Mouse (Mus musculus) stomach, embryonic 14.5 days (tissue): ENCODE results near the gene Igfbpl1. TPM values are rescaled to one million over a fixed set of nuclear protein-coding genes. Genes with fewer than 3 reads are reported as not detected.

Experiments used
- ATAC-seq: fragments of 200-750 bp; cut with Nextera tagmentation; 2 replicates; pipeline ENCODE4 v1.8.0; 2017; ENCODE audit warnings: low read depth, moderate TSS enrichment; ENCODE audit not compliant: insufficient number of reproducible peaks, insufficient read depth, low FRiP score
- H3K27ac ChIP-seq: fragments of 300-500 bp; sonication (generic); 2 replicates; pipeline ENCODE4 v1.5.1; 2014; ENCODE audit warnings: mild to moderate bottlenecking, low read length, moderate library complexity, mixed read lengths
- H3K27me3 ChIP-seq: fragments of 300-500 bp; sonication (generic); 2 replicates; pipeline ENCODE4 v1.6.1; 2014; ENCODE audit warnings: low read length, control low read depth, mixed read lengths; ENCODE audit not compliant: control insufficient read depth, insufficient read depth
- H3K36me3 ChIP-seq: fragments of 300-500 bp; sonication (generic); 2 replicates; pipeline ENCODE4 v1.6.1; 2014; ENCODE audit warnings: mild to moderate bottlenecking, control low read depth, low read length, moderate library complexity, mixed read lengths; ENCODE audit not compliant: control insufficient read depth, insufficient read depth
- H3K4me1 ChIP-seq: fragments of 300-500 bp; sonication (generic); 2 replicates; pipeline ENCODE4 v1.6.1; 2014; ENCODE audit warnings: low read length, control low read depth, mixed read lengths; ENCODE audit not compliant: control insufficient read depth, insufficient read depth
- H3K4me2 ChIP-seq: fragments of 300-500 bp; sonication (generic); replicated peaks from 2 replicates; pipeline ENCODE4 v1.6.1; 2014; ENCODE audit warnings: low read depth, low read length, control low read depth
- H3K4me3 ChIP-seq: fragments of 300-500 bp; sonication (generic); 2 replicates; pipeline ENCODE4 v1.5.1; 2014; ENCODE audit warnings: low read depth, low read length, control low read depth
- H3K9ac ChIP-seq: fragments of 300-500 bp; sonication (generic); replicated peaks from 2 replicates; pipeline ENCODE4 v1.6.1; 2014; ENCODE audit warnings: low read depth, mild to moderate bottlenecking, control low read depth, low read length, moderate library complexity, mixed read lengths
- H3K9me3 ChIP-seq: fragments of 300-500 bp; sonication (generic); 2 replicates; pipeline ENCODE4 v1.6.1; 2016; ENCODE audit warnings: low read depth, low read length, control low read depth; ENCODE audit not compliant: control insufficient read depth
- WGBS: fragments of 180-500 bp; shearing (Covaris S2); extraction: QIAGEN DNeasy Blood & Tissue Kit; methylation state at CpG from one replicate; pipeline ENCODE4 v1.1.7; 2014; 5-methylcytosine and 5-hydroxymethylcytosine counted together
- polyA plus RNA-seq: library from polyadenylated mRNA; unstranded; fragments of >200 nt; fragmentation: Nextera tagmentation; extraction: Ambion mirVana; gene quantifications from 2 replicates; pipeline ENCODE4 v1.2.1, GENCODE M21; 2014

Gene Igfbpl1
- polyA plus RNA-seq, 1 experiment from 2014 or later, result 0.48 TPM

DNA sequence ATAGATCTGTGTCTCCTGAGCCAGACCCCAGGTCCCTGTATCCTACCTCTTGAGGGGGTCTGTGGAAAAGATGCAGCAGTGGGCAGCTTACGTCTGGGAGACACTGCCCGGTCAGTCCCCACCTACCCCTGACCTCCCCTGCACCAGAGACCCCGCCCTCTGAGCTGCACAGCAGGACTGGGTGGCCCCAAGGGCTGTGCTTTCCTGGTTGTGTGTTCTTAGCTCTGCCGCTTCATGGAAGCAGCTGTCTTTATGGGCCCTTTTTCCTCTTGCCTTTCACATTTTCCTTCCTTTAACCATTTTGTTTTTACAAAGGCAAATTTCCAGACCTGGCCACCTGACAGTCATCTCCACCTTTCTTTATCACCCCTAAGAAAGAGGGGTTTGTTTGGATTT, 56.1 kb downstream of the Igfbpl1 start:
- H3K27me3 ChIP-seq, result no peaks in the 10 kb centered on the region
- no peaks in the 10 kb centered on the region for H3K9me3 ChIP-seq
- H3K4me2 ChIP-seq, result no peak overlapping the region
- 47% methylated on average over 4 of the region's 4 CpGs for WGBS
- H3K4me3 ChIP-seq, result no peak overlapping the region
- no peak for ATAC-seq
- H3K9ac ChIP-seq, result no peak overlapping the region
- peaks cover 31% of the 10 kb centered on the region; the same call in 1 of the 2 replicates for H3K4me1 ChIP-seq
- H3K27ac ChIP-seq, result no peak overlapping the region
- H3K36me3 ChIP-seq, result no peaks in the 10 kb centered on the region

- Histone ChIP-seq H3K36me3 (no peaks in the 10 kb centered on the region), H3K9me3 (no peaks in the 10 kb centered on the region), H3K4me1 (peaks cover 37% of the 10 kb centered on the region), H3K27me3 (no peaks in the 10 kb centered on the region; the same call in 1 of the 2 replicates), H3K4me3 (no peak overlapping the region), H3K9ac (no peak overlapping the region), H3K4me2 (no peak overlapping the region), H3K27ac (no peak overlapping the region)
- ATAC-seq, result no peak
- 30% methylated on average over 10 of the region's 10 CpGs for WGBS
Observed at GRCm38 (mm10) chr4:45769791-45770637, 56.7 kb downstream of the Igfbpl1 start.

DNA sequence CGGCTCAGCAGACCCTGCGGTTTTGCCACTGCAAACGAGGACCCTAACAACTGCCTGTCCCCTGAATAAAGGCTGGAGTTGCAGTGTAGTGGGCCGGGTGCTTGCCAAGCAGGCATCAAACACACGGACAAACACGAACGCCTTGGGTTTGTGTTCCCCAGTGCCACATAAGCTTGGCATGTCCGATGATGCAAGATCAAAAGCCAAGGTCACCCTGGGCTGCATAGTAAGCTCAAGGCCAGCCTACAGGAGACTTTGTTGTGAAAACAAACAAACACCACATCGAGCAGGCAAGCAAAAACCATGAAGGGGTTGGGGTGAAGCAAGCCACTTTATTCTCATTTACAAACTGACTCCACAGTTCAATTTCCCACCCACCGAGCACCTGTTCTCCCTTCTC, 57.6 kb downstream of the Igfbpl1 start:
- H3K4me3 ChIP-seq, result no peak overlapping the region

DNA sequence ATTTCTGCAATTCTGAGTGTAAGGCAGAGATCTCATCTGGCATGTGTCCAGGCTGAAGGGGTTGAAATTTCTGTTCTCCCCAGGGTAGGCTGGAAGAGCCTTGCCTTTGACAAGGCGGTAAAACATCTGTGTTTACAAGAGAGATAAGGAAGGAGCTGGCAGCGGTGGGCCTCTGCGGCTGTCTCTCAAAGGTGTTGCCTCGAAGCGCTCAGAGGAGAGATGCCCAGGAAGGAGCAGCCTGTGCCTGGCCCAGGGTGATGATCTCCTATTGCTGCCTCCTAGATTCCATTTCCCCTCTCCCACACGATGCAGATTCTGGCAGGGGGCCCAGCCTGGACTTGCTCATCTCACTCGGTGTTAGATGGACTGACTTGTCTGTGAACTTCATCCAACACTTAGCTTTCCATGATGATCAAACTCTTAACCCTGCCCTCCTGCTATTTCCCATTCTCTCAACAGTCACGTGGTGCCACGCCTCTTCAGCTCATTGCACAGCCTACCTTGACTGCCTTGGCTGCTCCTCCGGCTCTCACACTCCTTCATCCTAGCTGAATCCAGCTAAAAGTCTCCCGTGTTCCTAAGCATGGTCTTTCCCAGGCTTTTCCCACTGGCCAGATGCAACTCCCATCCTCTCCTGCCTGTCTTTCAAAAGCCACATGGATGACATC, 58.7 kb downstream of the Igfbpl1 start:
- H3K27ac ChIP-seq, result peak overlapping the region; percentile 75; the same call in 1 of the 2 replicates
- H3K9me3 ChIP-seq, result no peaks in the 10 kb centered on the region
- peaks cover 51% of the 10 kb centered on the region for H3K4me1 ChIP-seq
- H3K27me3 ChIP-seq, result no peaks in the 10 kb centered on the region; the same call in 1 of the 2 replicates
- no peak overlapping the region for H3K4me2 ChIP-seq
- peak; percentile 68; the same call in 1 of the 2 replicates for ATAC-seq
- 29% methylated on average over 11 of the region's 11 CpGs for WGBS
- no peak overlapping the region for H3K4me3 ChIP-seq
- H3K9ac ChIP-seq, result no peak overlapping the region
- H3K36me3 ChIP-seq, result no peaks in the 10 kb centered on the region

More for the DNA sequence above, 57.6 kb downstream of the Igfbpl1 start:
- no peak overlapping the region for H3K27ac ChIP-seq
- no peaks in the 10 kb centered on the region; the same call in 1 of the 2 replicates for H3K27me3 ChIP-seq
- H3K9me3 ChIP-seq, result no peaks in the 10 kb centered on the region
- H3K9ac ChIP-seq, result no peak overlapping the region
- H3K4me2 ChIP-seq, result no peak overlapping the region
- H3K4me1 ChIP-seq, result peaks cover 40% of the 10 kb centered on the region
- no peaks in the 10 kb centered on the region for H3K36me3 ChIP-seq
- no peak for ATAC-seq
- 63% methylated on average over 10 of the region's 10 CpGs for WGBS

DNA sequence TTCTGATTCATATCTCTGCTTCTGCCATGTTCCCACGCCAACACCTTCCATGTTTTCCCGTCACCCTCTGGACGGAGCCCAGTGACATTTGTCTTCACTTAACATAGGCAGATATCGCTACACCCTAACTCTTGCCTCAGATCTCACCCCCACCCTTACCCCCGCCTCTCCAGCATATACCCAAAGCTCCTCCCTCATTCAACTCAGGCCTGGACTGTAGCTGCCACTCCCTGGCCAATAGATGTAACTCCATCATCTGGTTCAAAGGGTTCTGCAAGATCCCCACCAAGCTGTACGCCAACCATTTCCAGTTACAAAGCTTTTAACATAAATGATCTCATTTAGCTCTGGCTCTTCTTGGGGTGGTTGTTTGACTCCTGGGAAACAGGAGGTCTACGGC, 59.9 kb downstream of the Igfbpl1 start:
- no peak overlapping the region for H3K4me3 ChIP-seq
- H3K36me3 ChIP-seq, result no peaks in the 10 kb centered on the region
- H3K4me2 ChIP-seq, result no peak overlapping the region
- no peaks in the 10 kb centered on the region for H3K9me3 ChIP-seq
- H3K27me3 ChIP-seq, result no peaks in the 10 kb centered on the region; the same call in 1 of the 2 replicates
- H3K27ac ChIP-seq, result no peak overlapping the region; the same call in 1 of the 2 replicates
- H3K9ac ChIP-seq, result no peak overlapping the region
- H3K4me1 ChIP-seq, result peaks cover 51% of the 10 kb centered on the region
- no peak for ATAC-seq
- 66% methylated on average over 7 of the region's 7 CpGs for WGBS

GRCm38 (mm10) chr4:45765565-45766201, 61.0 kb downstream of the Igfbpl1 start:
- no peaks in the 10 kb centered on the region; the same call in 1 of the 2 replicates for H3K27me3 ChIP-seq
- no peak overlapping the region for H3K4me3 ChIP-seq
- H3K9me3 ChIP-seq, result no peaks in the 10 kb centered on the region
- WGBS, result 4% methylated on average over 12 of the region's 18 CpGs
- H3K36me3 ChIP-seq, result no peaks in the 10 kb centered on the region
- peak overlapping the region; percentile 4; the same call in 1 of the 2 replicates for H3K4me2 ChIP-seq
- H3K9ac ChIP-seq, result no peak overlapping the region
- peaks cover 51% of the 10 kb centered on the region for H3K4me1 ChIP-seq
- H3K27ac ChIP-seq, result no peak overlapping the region; the same call in 1 of the 2 replicates
- no peak for ATAC-seq

GRCm38 (mm10) chr4:45765121-45765564, 61.6 kb downstream of the Igfbpl1 start:
- Histone ChIP-seq H3K36me3 (no peaks in the 10 kb centered on the region), H3K27me3 (no peaks in the 10 kb centered on the region; the same call in 1 of the 2 replicates), H3K4me3 (no peak overlapping the region), H3K4me2 (peak overlapping the region; percentile 4; the same call in 1 of the 2 replicates), H3K27ac (no peak overlapping the region), H3K4me1 (peaks cover 51% of the 10 kb centered on the region), H3K9me3 (no peaks in the 10 kb centered on the region), H3K9ac (0 out of 2 replicates have a peak overlapping the region, but pooled peaks have one; percentile 2)
- 6% methylated on average over 16 of the region's 16 CpGs for WGBS
- ATAC-seq, result no peak

DNA sequence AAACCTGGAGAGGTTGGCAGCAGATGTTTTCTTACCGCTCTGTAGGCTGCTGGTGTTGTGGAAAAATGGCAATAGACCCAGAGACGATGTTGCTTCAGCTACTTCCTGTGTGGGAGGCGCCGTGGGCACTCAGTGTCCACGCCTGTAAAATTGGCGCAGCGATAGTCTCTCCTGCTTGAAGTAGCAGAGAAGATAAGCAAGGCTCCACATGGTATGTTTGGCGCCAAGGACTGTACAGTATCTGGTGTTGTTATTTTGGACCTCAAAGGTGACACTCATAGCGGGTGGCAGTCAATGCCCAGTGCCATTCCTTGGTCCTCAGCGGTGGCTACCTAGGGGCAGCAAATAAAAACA, 62.6 kb downstream of the Igfbpl1 start:
- ATAC-seq, result no peak
- H3K4me1 ChIP-seq, result peaks cover 51% of the 10 kb centered on the region
- peak overlapping the region; percentile 18; the same call in 1 of the 2 replicates for H3K9ac ChIP-seq
- H3K27me3 ChIP-seq, result no peaks in the 10 kb centered on the region; the same call in 1 of the 2 replicates
- peak overlapping the region; percentile 36; the same call in 1 of the 2 replicates for H3K27ac ChIP-seq
- H3K4me3 ChIP-seq, result no peak overlapping the region
- 0 out of 2 replicates have a peak overlapping the region, but pooled peaks have one; percentile 16 for H3K4me2 ChIP-seq
- H3K9me3 ChIP-seq, result no peaks in the 10 kb centered on the region
- WGBS, result 22% methylated on average over 10 of the region's 10 CpGs
- H3K36me3 ChIP-seq, result no peaks in the 10 kb centered on the region
